Mouse (Mus musculus): ENCODE measurements at regions not wholly inside any gene's neighbourhood (a gene's known extent, or its start where the extent isn't known, plus 50 kb on each side); places are given as distances from the start of the nearest gene placed in this dataset.
"Not testable (repeated sequence)": the region's sequence is repeated elsewhere in the genome, so short reads cannot be mapped to it uniquely, and the experiment has no call there.

GRCm38 (mm10) chr4:10670846-10671428, 203.4 kb upstream of the 2610301B20Rik start:
- in situ Hi-C loops (cut with MboI, MseI), result no loop called here

GRCm38 (mm10) chr4:10691086-10691485, 183.2 kb upstream of the 2610301B20Rik start:
- in situ Hi-C loops (cut with MboI, MseI), result no loop called here

GRCm38 (mm10) chr4:10692860-10693259, 181.4 kb upstream of the 2610301B20Rik start:
- in situ Hi-C loops (cut with MboI, MseI), result no loop called here

GRCm38 (mm10) chr4:10693446-10694105, 180.7 kb upstream of the 2610301B20Rik start:
- in situ Hi-C loops (cut with MboI, MseI), result no loop called here

- in situ Hi-C loops (cut with MboI, MseI), result not testable (repeated sequence)
These were observed 180.1 kb upstream of the 2610301B20Rik start for GRCm38 (mm10) chr4:10694106-10694748.

GRCm38 (mm10) chr4:10697225-10697836, 177.0 kb upstream of the 2610301B20Rik start:
- in situ Hi-C loops (cut with MboI, MseI), result no loop called here

GRCm38 (mm10) chr4:10698637-10699036, 175.7 kb upstream of the 2610301B20Rik start:
- in situ Hi-C loops (cut with MboI, MseI), result no loop called here

- in situ Hi-C loops (cut with MboI, MseI), result no loop called here
These were observed 172.8 kb upstream of the 2610301B20Rik start for GRCm38 (mm10) chr4:10701479-10701878.

- in situ Hi-C loops (cut with MboI, MseI), result no loop called here
These were observed 171.1 kb upstream of the 2610301B20Rik start for GRCm38 (mm10) chr4:10703212-10703611.

GRCm38 (mm10) chr4:10707016-10707657, 167.2 kb upstream of the 2610301B20Rik start:
- in situ Hi-C loops (cut with MboI, MseI), result no loop called here

GRCm38 (mm10) chr4:10707658-10708056, 166.6 kb upstream of the 2610301B20Rik start:
- in situ Hi-C loops (cut with MboI, MseI), result no loop called here

- in situ Hi-C loops (cut with MboI, MseI), result no loop called here
These were observed 162.3 kb upstream of the 2610301B20Rik start for GRCm38 (mm10) chr4:10711939-10712533.

- in situ Hi-C loops (cut with MboI, MseI), result no loop called here
These were observed 151.0 kb upstream of the 2610301B20Rik start for GRCm38 (mm10) chr4:10723341-10723740.

GRCm38 (mm10) chr4:10727894-10728293, 146.4 kb upstream of the 2610301B20Rik start:
- in situ Hi-C loops (cut with MboI, MseI), result no loop called here

GRCm38 (mm10) chr4:10745207-10745606, 129.1 kb upstream of the 2610301B20Rik start:
- in situ Hi-C loops (cut with MboI, MseI), result no loop called here

- in situ Hi-C loops (cut with MboI, MseI), result no loop called here
These were observed 125.5 kb upstream of the 2610301B20Rik start for GRCm38 (mm10) chr4:10748816-10749215.

- in situ Hi-C loops (cut with MboI, MseI), result loop anchor here (25.0 kb wide), 1 partner anchor 862 kb away; no protein-coding TSS in a partner anchor
These were observed 123.8 kb upstream of the 2610301B20Rik start for GRCm38 (mm10) chr4:10750377-10751062.

- in situ Hi-C loops (cut with MboI, MseI), result loop anchor here (25.0 kb wide), 1 partner anchor 859 kb away; no protein-coding TSS in a partner anchor
These were observed 121.1 kb upstream of the 2610301B20Rik start for GRCm38 (mm10) chr4:10753176-10753575.

GRCm38 (mm10) chr4:10759491-10759890, 114.8 kb upstream of the 2610301B20Rik start:
- in situ Hi-C loops (cut with MboI, MseI), result loop anchor here (25.0 kb wide), 1 partner anchor 853 kb away; no protein-coding TSS in a partner anchor

- in situ Hi-C loops (cut with MboI, MseI), result loop anchor here (25.0 kb wide), 1 partner anchor 845 kb away; no protein-coding TSS in a partner anchor
These were observed 106.6 kb upstream of the 2610301B20Rik start for GRCm38 (mm10) chr4:10767676-10768075.
